Mouse (Mus musculus) kidney, adult 10 weeks (tissue): ENCODE results near the gene Ndufa13. TPM values are rescaled to one million over a fixed set of nuclear protein-coding genes. Genes with fewer than 3 reads are reported as not detected.

Source experiments
- polyA plus RNA-seq: library from polyadenylated mRNA; stranded (reverse); fragments of 350-450 nt; fragmentation: Illumina TruSeq; extraction: RNeasy Lipid Tissue Mini Kit (QIAGEN cat#74804); gene quantifications from one replicate; pipeline ENCODE4 v1.2.3, GENCODE M21; 2014; ENCODE audit warnings: low read depth, low replicate concordance

The Ndufa13 gene
- polyA plus RNA-seq = 1.2 TPM

GRCm38 (mm10) chr8:69902163-69903062 is at the start of gene Ndufa13, which contains the start of the genes Tssk6 and Yjefn3:
Gene Ndufa13, minus strand, starts transcription at chr8:69902558.
Gene Tssk6, plus strand, starts transcription at chr8:69902184.
Gene Yjefn3, minus strand, starts transcription at chr8:69902712.

GRCm38 (mm10) chr8:69887289-69888243 is 14.8 kb downstream of the Ndufa13 start, which contains the start of gene Cilp2:
Gene Cilp2, minus strand, starts transcription at chr8:69887687.

Other genes starting within 250 kb of the Ndufa13 start
- gene Zfp964, start 248.1 kb downstream of the Ndufa13 start, polyA plus RNA-seq = 8.5 TPM
- gene Zfp869, start 191.8 kb downstream of the Ndufa13 start, polyA plus RNA-seq = 53.4 TPM
- 12.6 TPM for gene Zfp963, start 152.6 kb downstream of the Ndufa13 start, polyA plus RNA-seq
- gene Gm20422, start 127.7 kb downstream of the Ndufa13 start, polyA plus RNA-seq = not detected
- 1.6 TPM for gene Atp13a1, start 111.4 kb downstream of the Ndufa13 start, polyA plus RNA-seq
- gene Zfp866, start 111.4 kb downstream of the Ndufa13 start, polyA plus RNA-seq = 35.9 TPM
- 1.5 TPM for gene Gmip, start 93.9 kb downstream of the Ndufa13 start, polyA plus RNA-seq
- 2.6 TPM for gene Lpar2, start 80.1 kb downstream of the Ndufa13 start, polyA plus RNA-seq
- not detected for gene Pbx4, start 70.1 kb downstream of the Ndufa13 start, polyA plus RNA-seq
- not detected for gene Cilp2, start 14.9 kb downstream of the Ndufa13 start, polyA plus RNA-seq
- gene Tssk6, start 374 bp downstream of the Ndufa13 start, polyA plus RNA-seq = not detected
- gene Yjefn3, start 154 bp upstream of the Ndufa13 start, polyA plus RNA-seq = not detected
- gene Gatad2a, start 93.8 kb upstream of the Ndufa13 start, polyA plus RNA-seq = 5.7 TPM
- 7.8 TPM for gene Mau2, start 140.2 kb upstream of the Ndufa13 start, polyA plus RNA-seq
- gene Sugp1, start 140.3 kb upstream of the Ndufa13 start, polyA plus RNA-seq = 4.8 TPM
- gene Tm6sf2, start 170.4 kb upstream of the Ndufa13 start, polyA plus RNA-seq = 2.3 TPM
- not detected for gene Hapln4, start 180.9 kb upstream of the Ndufa13 start, polyA plus RNA-seq
- not detected for gene Ncan, start 218.3 kb upstream of the Ndufa13 start, polyA plus RNA-seq
- 1.2 TPM for gene Nr2c2ap, start 228.8 kb upstream of the Ndufa13 start, polyA plus RNA-seq
- 0.81 TPM for gene Rfxank, start 236.6 kb upstream of the Ndufa13 start, polyA plus RNA-seq
- gene Borcs8, start 236.9 kb upstream of the Ndufa13 start, polyA plus RNA-seq = 9.1 TPM
- not detected for gene Mef2b, start 237.2 kb upstream of the Ndufa13 start, polyA plus RNA-seq